Comparison of ENCODE assay signal across 9 mouse cellular contexts in the genomic region with DNA sequence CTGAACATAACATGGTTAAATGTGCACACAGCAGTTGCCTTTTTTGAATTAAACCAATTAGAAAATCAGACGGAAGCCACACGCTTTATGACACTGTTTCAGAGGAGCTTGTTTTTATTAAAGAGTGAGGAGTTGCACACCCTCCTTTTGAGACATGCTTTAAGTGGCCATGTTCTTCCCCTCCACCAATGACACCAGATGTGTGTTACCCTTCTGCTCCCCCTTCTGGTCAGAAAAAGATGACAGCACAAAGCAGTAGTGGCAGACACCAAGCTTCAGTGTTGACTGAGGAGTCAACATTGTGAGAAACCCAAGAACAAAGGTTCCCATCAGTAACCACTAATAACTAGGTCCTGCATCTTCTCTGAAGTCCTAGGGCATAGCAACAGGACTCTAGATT. TPM values are rescaled to one million over a fixed set of nuclear protein-coding genes. Genes with fewer than 3 reads are reported as not detected.
DNase-seq lines count a peak whose midpoint lies in the region; ATAC-seq lines count a peak whose summit lies in the region.
"Had no signal": no experiment of that assay in that cellular context is flagged by ENCODE, and none has a peak within 500 bp of the region (broad histone marks: within the 10 kb centered on the region; RNA-seq: fewer than 3 reads in every experiment).

No protein-coding gene starts in this region.

- no peaks in the 10 kb centered on the region for H3K4me1 ChIP-seq in hindbrain, embryonic 14.5 days (replicated peaks; ENCODE audit: control insufficient read depth, insufficient read depth, low read length)
- no peaks in the 10 kb centered on the region for H3K4me1 ChIP-seq in hindbrain, embryonic 13.5 days (replicated peaks)
- H3K4me1 ChIP-seq: neural tube, embryonic 12.5 days had no signal

- ATAC-seq in hindbrain, embryonic 14.5 days (ENCODE audit: low FRiP score), result no peak
- ATAC-seq in hindbrain, embryonic 13.5 days (ENCODE audit: low FRiP score), result no peak
- peak; percentile 96 for ATAC-seq in megakaryocyte progenitor cell, adult 5-6 weeks (replicated peaks; ENCODE audit: poor library complexity)

- no peaks in the 10 kb centered on the region for H3K27me3 ChIP-seq in hindbrain, embryonic 14.5 days (ENCODE audit: control insufficient read depth, insufficient read depth, low read length)
- no peaks in the 10 kb centered on the region for H3K27me3 ChIP-seq in hindbrain, embryonic 13.5 days
- H3K27me3 ChIP-seq: neural tube, embryonic 12.5 days had no signal

- no peak overlapping the region for H3K9ac ChIP-seq in hindbrain, embryonic 14.5 days
- no peak overlapping the region for H3K9ac ChIP-seq in hindbrain, embryonic 13.5 days
- H3K9ac ChIP-seq: neural tube, embryonic 12.5 days had no signal

- DNase-seq in hindbrain, embryonic 14.5 days (ENCODE audit: low spot score), result peak; percentile 49
- peak; percentile 77 to 81 for DNase-seq in B cell, adult 2 months
- peak; percentile 50 for DNase-seq in T-cell, adult 2 months (ENCODE audit: low spot score)
- peak; percentile 36 for DNase-seq in fibroblast of lung, adult 2 months (ENCODE audit: low read depth)
- DNase-seq in kidney, adult 8-10 months, result peak; percentile 50 to 68
- no peak for DNase-seq in cerebellum, adult 8-10 months

- WGBS in hindbrain, embryonic 14.5 days, result 76% methylated on average over 2 of the region's 2 CpGs
- 74% methylated on average over 2 of the region's 2 CpGs for WGBS in hindbrain, embryonic 13.5 days

- no peaks in the 10 kb centered on the region for H3K9me3 ChIP-seq in hindbrain, embryonic 14.5 days (ENCODE audit: control insufficient read depth, low read length)
- no peaks in the 10 kb centered on the region for H3K9me3 ChIP-seq in hindbrain, embryonic 13.5 days
- H3K9me3 ChIP-seq: neural tube, embryonic 12.5 days had no signal

- no peaks in the 10 kb centered on the region for H3K36me3 ChIP-seq in hindbrain, embryonic 14.5 days (replicated peaks; ENCODE audit: control insufficient read depth, insufficient read depth)
- H3K36me3 ChIP-seq in hindbrain, embryonic 13.5 days, result no peaks in the 10 kb centered on the region
- H3K36me3 ChIP-seq: neural tube, embryonic 12.5 days had no signal

- H3K4me3 ChIP-seq in hindbrain, embryonic 14.5 days (replicated peaks; ENCODE audit: low read length), result no peak overlapping the region
- H3K4me3 ChIP-seq in hindbrain, embryonic 13.5 days, result no peak overlapping the region
- H3K4me3 ChIP-seq: neural tube, embryonic 12.5 days had no signal

- H3K4me2 ChIP-seq in hindbrain, embryonic 14.5 days (replicated peaks), result no peak overlapping the region
- H3K4me2 ChIP-seq in hindbrain, embryonic 13.5 days, result no peak overlapping the region
- H3K4me2 ChIP-seq: neural tube, embryonic 12.5 days had no signal

- H3K27ac ChIP-seq in hindbrain, embryonic 14.5 days, result no peak overlapping the region
- H3K27ac ChIP-seq in hindbrain, embryonic 13.5 days, result no peak overlapping the region
- H3K27ac ChIP-seq: neural tube, embryonic 12.5 days had no signal

RNA-seq across cellular contexts. Expression of a gene that starts 32.5 kb away (rescaled TPM):
- 1.5 and 3.0 TPM in 2 replicates for polyA plus RNA-seq in hindbrain, embryonic 14.5 days (2014; fragmentation: Nextera tagmentation; extraction: Ambion mirVana)
- 1.3 and 1.5 TPM in 2 replicates for polyA plus RNA-seq in hindbrain, embryonic 13.5 days (2015; fragmentation: Nextera tagmentation; extraction: Ambion mirVana)
- total RNA-seq in megakaryocyte progenitor cell, adult 5-6 weeks (2015), result not detected in 2 replicates
- total RNA-seq in megakaryocyte progenitor cell, adult 5-6 weeks (2017), result not detected in 2 replicates
